Mouse (Mus musculus): ENCODE data around the gene Iqcn. TPM values are rescaled to one million over a fixed set of nuclear protein-coding genes. Genes with fewer than 3 reads are reported as not detected.
A peak's percentile ranks its signal among the peaks of the same experiment; 100 is the strongest.

Gene Iqcn
- total and polyA plus RNA-seq, 3 experiments: 0.06 TPM; not detected in 2

GRCm38 (mm10) chr8:70689892-70690390, 13.3 kb upstream of the Iqcn start:
- no peak overlapping the region for H3K27ac ChIP-seq
- H3K36me3 ChIP-seq (ENCODE audit: control insufficient read depth, insufficient read depth, low read length): no peaks in the 10 kb centered on the region
- DNase-seq: no peak
- 55% methylated on average over 5 of the region's 5 CpGs for WGBS
- no peaks in the 10 kb centered on the region for H3K79me2 ChIP-seq (replicated peaks; ENCODE audit: control insufficient read depth, insufficient read depth, low read length)
- H3K4me1 ChIP-seq (ENCODE audit: control insufficient read depth, insufficient read depth, low read length): peaks cover 10% of the 10 kb centered on the region
- H3K27me3 ChIP-seq (ENCODE audit: control insufficient read depth, insufficient read depth, low read length): no peaks in the 10 kb centered on the region
- no peak for TF ChIP-seq CTCF (IDR thresholded peaks at IDR 0.05)
- no peak for TF ChIP-seq EP300 (IDR thresholded peaks at IDR 0.05; ENCODE audit: insufficient read depth, low read depth, low read length)
- TF ChIP-seq POLR2A (IDR thresholded peaks at IDR 0.05; ENCODE audit: insufficient read depth, low read depth, low read length): no peak
- H3K9ac ChIP-seq (ENCODE audit: low read depth, low read length): no peak overlapping the region
- intact Hi-C loops (cut with DNase I): no loop called here
- H3K4me3 ChIP-seq: no peak overlapping the region

GRCm38 (mm10) chr8:70691230-70691629, 12.0 kb upstream of the Iqcn start:
- Histone ChIP-seq H3K27ac (no peak overlapping the region), H3K27me3 (ENCODE audit: control insufficient read depth, insufficient read depth, low read length) (no peaks in the 10 kb centered on the region), H3K79me2 (replicated peaks; ENCODE audit: control insufficient read depth, insufficient read depth, low read length) (no peaks in the 10 kb centered on the region), H3K4me3 (no peak overlapping the region), H3K36me3 (ENCODE audit: control insufficient read depth, insufficient read depth, low read length) (no peaks in the 10 kb centered on the region), H3K4me1 (ENCODE audit: control insufficient read depth, insufficient read depth, low read length) (peaks cover 13% of the 10 kb centered on the region), H3K9ac (ENCODE audit: low read depth, low read length) (no peak overlapping the region)
- TF ChIP-seq CTCF (IDR thresholded peaks at IDR 0.05) (no peak), POLR2A (IDR thresholded peaks at IDR 0.05; ENCODE audit: insufficient read depth, low read depth, low read length) (no peak), EP300 (IDR thresholded peaks at IDR 0.05; ENCODE audit: insufficient read depth, low read depth, low read length) (no peak)
- no peak for DNase-seq
- 94% methylated on average over 4 of the region's 4 CpGs for WGBS
- intact Hi-C loops (cut with DNase I): no loop called here

GRCm38 (mm10) chr8:70691727-70692231, 11.5 kb upstream of the Iqcn start:
- WGBS: 12% methylated on average over 18 of the region's 20 CpGs
- Histone ChIP-seq H3K4me3 (no peak overlapping the region), H3K27me3 (ENCODE audit: control insufficient read depth, insufficient read depth, low read length) (no peaks in the 10 kb centered on the region), H3K79me2 (replicated peaks; ENCODE audit: control insufficient read depth, insufficient read depth, low read length) (no peaks in the 10 kb centered on the region), H3K4me1 (ENCODE audit: control insufficient read depth, insufficient read depth, low read length) (peaks cover 13% of the 10 kb centered on the region), H3K9ac (ENCODE audit: low read depth, low read length) (no peak overlapping the region), H3K36me3 (ENCODE audit: control insufficient read depth, insufficient read depth, low read length) (no peaks in the 10 kb centered on the region), H3K27ac (no peak overlapping the region)
- intact Hi-C loops (cut with DNase I): no loop called here
- no peak for DNase-seq
- TF ChIP-seq POLR2A (IDR thresholded peaks at IDR 0.05; ENCODE audit: insufficient read depth, low read depth, low read length) (no peak), EP300 (IDR thresholded peaks at IDR 0.05; ENCODE audit: insufficient read depth, low read depth, low read length) (no peak), CTCF (IDR thresholded peaks at IDR 0.05) (no peak)

- DNase-seq: no peak
- intact Hi-C loops (cut with DNase I): no loop called here
Observed at GRCm38 (mm10) chr8:70693636-70694035, 9.6 kb upstream of the Iqcn start.

GRCm38 (mm10) chr8:70695318-70696018, 7.8 kb upstream of the Iqcn start:
- no peak overlapping the region for H3K9ac ChIP-seq (ENCODE audit: low read depth, low read length)
- H3K27ac ChIP-seq: peak overlapping the region; percentile 92
- 52% methylated on average over 32 of the region's 32 CpGs for WGBS
- TF ChIP-seq CTCF (IDR thresholded peaks at IDR 0.05): no peak
- TF ChIP-seq POLR2A (IDR thresholded peaks at IDR 0.05; ENCODE audit: insufficient read depth, low read depth, low read length): 0 out of 2 replicates have a peak, but pooled peaks have one; percentile 11
- no peaks in the 10 kb centered on the region for H3K79me2 ChIP-seq (replicated peaks; ENCODE audit: control insufficient read depth, insufficient read depth, low read length)
- peaks cover 12% of the 10 kb centered on the region for H3K4me1 ChIP-seq (ENCODE audit: control insufficient read depth, insufficient read depth, low read length)
- no peaks in the 10 kb centered on the region for H3K27me3 ChIP-seq (ENCODE audit: control insufficient read depth, insufficient read depth, low read length)
- intact Hi-C loops (cut with DNase I): no loop called here
- peaks cover 2% of the 10 kb centered on the region; the same call in 1 of the 2 replicates for H3K36me3 ChIP-seq (ENCODE audit: control insufficient read depth, insufficient read depth, low read length)
- peak; percentile 69 to 81 for DNase-seq
- H3K4me3 ChIP-seq: no peak overlapping the region

More at GRCm38 (mm10) chr8:70693636-70694035, 9.6 kb upstream of the Iqcn start:
- H3K4me1 ChIP-seq (ENCODE audit: control insufficient read depth, insufficient read depth, low read length): peaks cover 12% of the 10 kb centered on the region
- no peak for TF ChIP-seq EP300 (IDR thresholded peaks at IDR 0.05; ENCODE audit: insufficient read depth, low read depth, low read length)
- 0 out of 2 replicates have a peak, but pooled peaks have one; percentile 10 for TF ChIP-seq POLR2A (IDR thresholded peaks at IDR 0.05; ENCODE audit: insufficient read depth, low read depth, low read length)
- no peak overlapping the region for H3K4me3 ChIP-seq
- peaks cover 2% of the 10 kb centered on the region; the same call in 1 of the 2 replicates for H3K36me3 ChIP-seq (ENCODE audit: control insufficient read depth, insufficient read depth, low read length)
- 27% methylated on average over 5 of the region's 5 CpGs for WGBS
- H3K27me3 ChIP-seq (ENCODE audit: control insufficient read depth, insufficient read depth, low read length): no peaks in the 10 kb centered on the region
- H3K27ac ChIP-seq: no peak overlapping the region
- H3K79me2 ChIP-seq (replicated peaks; ENCODE audit: control insufficient read depth, insufficient read depth, low read length): no peaks in the 10 kb centered on the region
- no peak overlapping the region for H3K9ac ChIP-seq (ENCODE audit: low read depth, low read length)
